Mouse (Mus musculus) neutrophil, adult 5-6 weeks (primary cell): ENCODE data around the gene Mmgt2. TPM values are rescaled to one million over a fixed set of nuclear protein-coding genes. Genes with fewer than 3 reads are reported as not detected.

Source experiments
- ATAC-seq: fragments of 151-379, 151-347 bp; 2 replicates; pipeline ENCODE4 v1.8.0; 2017; ENCODE audit warnings: mild to moderate bottlenecking, moderate TSS enrichment; ENCODE audit not compliant: insufficient number of reproducible peaks, poor library complexity, low FRiP score, severe bottlenecking; ENCODE audit errors: extremely low read depth
- total RNA-seq: library from RNA; stranded (forward); fragments of 200-1000 nt; gene quantifications from 2 replicates; pipeline ENCODE4 v1.2.3, GENCODE M21; 2017

The Mmgt2 gene
- total RNA-seq, 1 experiment from 2014 or later: 12.6 TPM

GRCm38 (mm10) chr11:62678778-62679354, 30.4 kb downstream of the Mmgt2 start:
- no peak for ATAC-seq

DNA sequence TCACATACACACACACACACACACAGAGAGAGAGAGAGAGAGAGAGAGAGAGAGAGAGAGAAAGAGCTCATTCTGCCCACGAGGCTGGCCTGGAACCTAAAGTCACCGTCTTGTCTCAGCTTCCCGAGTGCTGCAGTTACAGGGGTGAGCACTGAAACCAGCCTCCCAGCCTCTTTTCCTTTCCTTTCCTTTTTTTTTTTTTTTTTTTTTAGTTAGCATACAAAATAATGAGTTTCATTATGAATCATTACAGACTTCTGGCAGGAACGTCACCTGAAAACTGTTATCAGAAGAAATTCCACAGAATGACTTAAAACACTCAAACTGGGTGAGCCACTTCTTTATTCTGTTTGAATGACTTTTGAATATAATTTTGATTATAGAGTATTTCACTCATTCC, 31.5 kb downstream of the Mmgt2 start:
- no peak for ATAC-seq

GRCm38 (mm10) chr11:62691592-62691991, 43.1 kb downstream of the Mmgt2 start:
- ATAC-seq: no peak

DNA sequence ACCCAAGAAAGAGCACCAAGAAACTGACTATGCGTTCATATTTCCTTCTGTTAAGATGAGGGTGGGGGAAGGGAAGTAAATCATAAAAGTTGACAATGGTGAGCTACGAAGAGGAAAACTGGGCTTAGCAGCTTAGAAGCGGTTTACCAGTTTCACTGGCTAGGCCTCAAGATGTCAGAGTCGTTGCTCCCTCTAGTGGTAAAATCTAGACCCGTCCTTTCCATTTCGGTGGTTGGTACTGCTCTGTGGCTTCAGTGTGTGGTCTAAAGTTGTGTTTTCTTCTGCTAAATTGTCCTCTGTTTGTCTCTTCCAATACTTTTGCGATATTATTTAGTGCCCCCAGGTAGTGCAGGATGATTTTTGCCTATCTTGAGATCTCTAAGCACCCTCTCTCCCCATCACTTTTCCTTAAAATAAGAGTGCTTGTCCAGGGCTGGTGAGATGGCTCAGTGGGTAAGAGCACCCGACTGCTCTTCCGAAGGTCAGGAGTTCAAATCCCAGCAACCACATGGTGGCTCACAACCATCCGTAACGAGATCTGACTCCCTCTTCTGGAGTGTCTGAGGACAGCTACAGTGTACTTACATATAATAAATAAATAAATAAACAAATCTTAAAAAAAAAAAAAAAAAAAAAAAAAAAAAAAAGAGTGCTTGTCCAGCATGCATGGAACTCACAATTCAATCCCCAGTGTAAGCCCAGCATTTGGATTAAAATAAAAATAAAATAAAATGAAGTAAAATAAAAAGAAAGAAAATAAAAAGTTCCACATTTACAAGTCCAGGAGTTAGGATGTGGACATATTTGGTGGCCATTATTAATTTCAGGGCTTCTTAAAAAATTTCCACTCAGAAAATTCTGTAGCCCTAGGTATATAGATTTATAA, 45.1 kb downstream of the Mmgt2 start:
- ATAC-seq: peak; percentile 84; the same call in 1 of the 2 replicates

DNA sequence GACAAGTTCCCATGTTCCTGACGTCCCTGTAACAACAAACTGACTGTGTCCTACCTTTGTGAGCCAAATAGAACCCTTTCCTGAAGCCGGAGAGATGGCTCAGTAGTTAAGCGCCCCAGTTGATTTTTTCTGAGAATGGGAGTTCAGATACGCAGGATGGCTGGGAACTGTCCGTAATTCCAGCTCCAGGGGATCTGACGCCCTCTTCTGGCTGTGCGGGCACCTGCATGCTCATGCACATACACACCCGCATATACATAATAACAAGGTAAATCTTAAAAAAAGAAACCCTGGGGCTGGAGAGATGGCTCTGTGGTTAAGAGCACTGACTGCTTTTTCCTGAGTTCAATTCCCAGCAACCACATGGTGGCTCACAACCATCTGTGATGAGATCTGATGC, 46.7 kb downstream of the Mmgt2 start:
- ATAC-seq: no peak

DNA sequence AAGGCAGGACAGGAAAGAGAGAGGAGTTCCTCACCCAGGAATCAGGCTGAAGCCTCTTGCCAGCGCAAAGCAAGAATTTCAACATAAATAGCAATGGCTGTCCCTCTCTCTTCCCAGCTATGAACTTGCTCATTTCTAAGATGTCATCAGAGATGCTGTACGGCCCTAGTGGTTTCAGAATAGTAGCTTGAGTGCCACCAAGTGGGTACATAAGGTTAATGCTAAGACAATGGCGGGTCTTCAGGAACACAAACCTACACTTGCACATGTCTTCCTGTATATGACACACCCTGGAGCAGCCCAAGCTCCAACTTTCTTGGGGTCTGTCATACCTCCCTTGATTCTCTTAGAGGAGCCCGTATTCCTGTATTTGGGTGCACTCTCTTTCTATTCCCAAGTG, 51.3 kb downstream of the Mmgt2 start:
- ATAC-seq: no peak

- ATAC-seq: no peak
Measured at GRCm38 (mm10) chr11:62701218-62701617, 52.8 kb downstream of the Mmgt2 start.

GRCm38 (mm10) chr11:62706141-62706540, 57.7 kb downstream of the Mmgt2 start:
- no peak for ATAC-seq

DNA sequence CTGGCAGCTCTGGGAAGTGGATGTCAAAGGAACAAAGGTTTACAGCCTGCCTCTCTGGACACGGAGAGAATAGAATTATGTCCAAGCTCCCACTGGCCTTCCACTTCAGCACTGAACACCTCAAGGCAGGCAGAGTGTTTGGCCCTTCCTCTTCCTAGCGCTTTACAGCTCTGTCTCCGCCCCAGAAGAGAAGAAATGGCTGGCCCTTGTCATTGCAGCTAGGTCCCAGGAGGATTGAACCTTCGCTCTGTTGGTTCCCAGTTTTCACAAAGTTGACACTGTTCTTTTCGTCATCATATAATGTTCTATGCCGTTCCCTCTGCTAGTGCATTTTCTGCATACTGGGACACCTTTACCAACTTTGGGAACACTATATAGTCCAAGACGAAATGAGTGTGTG, 59.8 kb downstream of the Mmgt2 start:
- no peak for ATAC-seq

GRCm38 (mm10) chr11:62710657-62711056, 62.2 kb downstream of the Mmgt2 start:
- ATAC-seq: no peak

Other genes starting within 250 kb of the Mmgt2 start
- gene Pigl, start 190.2 kb upstream of the Mmgt2 start, total RNA-seq: 9.9 and 13.9 TPM in 2 replicates
- gene Ncor1, start 190.1 kb upstream of the Mmgt2 start, total RNA-seq: 448 and 551 TPM in 2 replicates
- 1.7 and 9.0 TPM in 2 replicates for gene Cenpv, start 109.4 kb upstream of the Mmgt2 start, total RNA-seq
- 1,420 and 1,558 TPM in 2 replicates for gene Ubb, start 97.5 kb upstream of the Mmgt2 start, total RNA-seq
- gene Trpv2, start 74.2 kb upstream of the Mmgt2 start, total RNA-seq: 62.7 and 66.9 TPM in 2 replicates
- gene Lrrc75a, start 141 bp upstream of the Mmgt2 start, total RNA-seq: 3.2 and 3.4 TPM in 2 replicates
- gene Zfp287, start 83.2 kb downstream of the Mmgt2 start, total RNA-seq: 10.6 and 12.8 TPM in 2 replicates
- not detected in 2 replicates for gene Gm10428, start 104.4 kb downstream of the Mmgt2 start, total RNA-seq
- gene Zfp286, start 140.8 kb downstream of the Mmgt2 start, total RNA-seq: 0.81 and 2.9 TPM in 2 replicates
- 5.5 and 6.4 TPM in 2 replicates for gene Trim16, start 171.6 kb downstream of the Mmgt2 start, total RNA-seq
- gene Fbxw10, start 198.4 kb downstream of the Mmgt2 start, total RNA-seq: 4.3 and 5.1 TPM in 2 replicates
- 19.2 and 21.7 TPM in 2 replicates for gene Tvp23b, start 230.8 kb downstream of the Mmgt2 start, total RNA-seq